In the genomic region with DNA sequence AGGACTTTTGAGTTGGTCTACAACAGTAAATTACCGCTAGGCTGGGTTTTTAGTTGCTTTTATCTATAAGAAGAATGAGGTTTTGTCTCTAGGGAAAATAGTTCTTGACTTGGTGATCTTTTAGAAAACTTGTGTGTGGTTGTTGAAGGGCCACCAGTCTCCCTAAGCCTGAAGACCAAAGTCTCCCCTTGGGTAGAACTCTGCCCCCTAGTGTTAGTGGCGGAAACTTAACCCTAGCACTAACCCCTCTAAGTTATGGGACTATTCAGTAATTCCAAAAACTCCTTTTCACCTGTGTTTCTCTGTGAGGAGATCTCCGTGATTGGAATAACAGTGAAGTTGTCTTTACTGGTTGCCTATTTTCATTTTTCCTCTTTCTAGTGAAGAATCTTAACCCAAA, we compare ENCODE assay signal across 7 mouse cellular contexts. TPM values are rescaled to one million over a fixed set of nuclear protein-coding genes. Genes with fewer than 3 reads are reported as not detected.
DNase-seq lines count a peak whose midpoint lies in the region; ATAC-seq and TF ChIP-seq lines count a peak whose summit lies in the region.

No protein-coding gene starts in this region.

- TF ChIP-seq POLR2A in kidney, adult 2 months (IDR thresholded peaks at IDR 0.05; ENCODE audit: low read depth, low read length) = no peak

- no peaks in the 10 kb centered on the region; the same call in 1 of the 2 replicates for H3K4me1 ChIP-seq in forebrain, postnatal 0 days (ENCODE audit: insufficient read depth)
- peaks cover 9% of the 10 kb centered on the region; the same call in 1 of the 2 replicates for H3K4me1 ChIP-seq in kidney, adult 2 months (ENCODE audit: control insufficient read depth, insufficient read depth, low read length)
- peaks cover 25% of the 10 kb centered on the region for H3K4me1 ChIP-seq in lung, postnatal 0 days (ENCODE audit: insufficient read depth, low read depth, low read length)

- no peak overlapping the region for H3K27ac ChIP-seq in forebrain, postnatal 0 days (ENCODE audit: low read depth, low read length)
- no peak overlapping the region for H3K27ac ChIP-seq in kidney, adult 2 months (ENCODE audit: insufficient read depth, low read depth, low read length)
- no peak overlapping the region for H3K27ac ChIP-seq in lung, postnatal 0 days (ENCODE audit: low read length)

- H3K27me3 ChIP-seq in forebrain, postnatal 0 days (ENCODE audit: insufficient read depth, low read length) = peaks cover 33% of the 10 kb centered on the region
- H3K27me3 ChIP-seq in kidney, adult 2 months (replicated peaks; ENCODE audit: control insufficient read depth, insufficient read depth, low read length) = no peaks in the 10 kb centered on the region
- no peaks in the 10 kb centered on the region for H3K27me3 ChIP-seq in lung, postnatal 0 days (replicated peaks; ENCODE audit: insufficient read depth, low read length)

- no peak overlapping the region for H3K9ac ChIP-seq in forebrain, postnatal 0 days
- H3K9ac ChIP-seq in lung, postnatal 0 days (replicated peaks; ENCODE audit: low read depth) = no peak overlapping the region

- H3K4me2 ChIP-seq in forebrain, postnatal 0 days (ENCODE audit: low read depth) = no peak overlapping the region
- peak overlapping the region; percentile 73 for H3K4me2 ChIP-seq in lung, postnatal 0 days (replicated peaks; ENCODE audit: low read depth, low read length)

- peak; percentile 53 for DNase-seq in CD4-positive helper T cell, adult 2 months (ENCODE audit: low read depth, low spot score)
- DNase-seq in NIH3T3 (ENCODE audit: low read depth) = peak; percentile 89
- DNase-seq in forebrain, postnatal 0 days = no peak
- DNase-seq in kidney, adult 2 months = peak; percentile 75
- peak; percentile 72 for DNase-seq in lung, postnatal 0 days (ENCODE audit: low spot score)
- DNase-seq in testis, postnatal 10 days (ENCODE audit: low spot score) = peak; percentile 65
- no peak for DNase-seq in yolk sac, embryonic 10.5 days (ENCODE audit: low spot score)

- TF ChIP-seq CTCF in forebrain, postnatal 0 days (IDR thresholded peaks at IDR 0.05; ENCODE audit: low read depth) = 0 out of 2 replicates have a peak, but pooled peaks have one; percentile 31
- TF ChIP-seq CTCF in kidney, adult 2 months (conservative IDR thresholded peaks at IDR 0.05; ENCODE audit: insufficient read depth, insufficient read length, low read depth, low read length) = peak; percentile 72
- peak; percentile 79 for TF ChIP-seq CTCF in lung, postnatal 0 days (IDR thresholded peaks at IDR 0.05)

- no peak for TF ChIP-seq EP300 in lung, postnatal 0 days (IDR thresholded peaks at IDR 0.05)

- 52% methylated on average over 3 of the region's 3 CpGs for WGBS in forebrain, postnatal 0 days
- WGBS in kidney, adult 2 months = 29% methylated on average over 3 of the region's 3 CpGs
- 45% methylated on average over 3 of the region's 3 CpGs for whole genome bisulfite sequencing in lung, postnatal 0 days

- ATAC-seq in forebrain, postnatal 0 days = no peak
- ATAC-seq in lung, postnatal 0 days = no peak

- H3K9me3 ChIP-seq in forebrain, postnatal 0 days (ENCODE audit: low read length) = no peaks in the 10 kb centered on the region
- no peaks in the 10 kb centered on the region for H3K9me3 ChIP-seq in lung, postnatal 0 days (ENCODE audit: low read length)

- 0 out of 2 replicates have a peak overlapping the region, but pooled peaks have one; percentile 69 for H3K4me3 ChIP-seq in forebrain, postnatal 0 days (ENCODE audit: low read depth, low read length)
- H3K4me3 ChIP-seq in kidney, adult 2 months (ENCODE audit: insufficient read depth, low read depth, low read length) = peak overlapping the region; percentile 67; the same call in 1 of the 2 replicates
- H3K4me3 ChIP-seq in lung, postnatal 0 days (ENCODE audit: low read depth, low read length) = peak overlapping the region; percentile 73

- H3K36me3 ChIP-seq in forebrain, postnatal 0 days (ENCODE audit: insufficient read depth) = no peaks in the 10 kb centered on the region
- no peaks in the 10 kb centered on the region for H3K36me3 ChIP-seq in kidney, adult 2 months (ENCODE audit: control insufficient read depth, insufficient read depth, low read length)
- no peaks in the 10 kb centered on the region for H3K36me3 ChIP-seq in lung, postnatal 0 days (ENCODE audit: insufficient read depth, low read length)

RNA-seq across cellular contexts. Expression of a gene that starts 1.9 kb away (rescaled TPM):
- total RNA-seq in forebrain, postnatal 0 days (2014; rRNA removed) = 17.2 and 24.2 TPM in 2 replicates
- 11.3 and 22.3 TPM in 2 replicates for polyA plus RNA-seq in forebrain, postnatal 0 days (2015; fragmentation: Nextera tagmentation; extraction: Ambion mirVana)
- polyA plus RNA-seq in kidney, adult 2 months (2012; rRNA removed) = 45.4 and 51.9 TPM in 2 replicates
- polyA plus RNA-seq in lung, postnatal 0 days (2015; fragmentation: Nextera tagmentation; extraction: Ambion mirVana) = 17.3 and 20.2 TPM in 2 replicates

Comparison
In these comparisons a context has a peak if more than half of its experiments do, and no peak if none do; other contexts are left out.
1. DNase-seq: peak in CD4-positive helper T cell, adult 2 months (single experiment), NIH3T3 (single experiment), kidney, adult 2 months (single experiment), lung, postnatal 0 days (single experiment) and testis, postnatal 10 days (single experiment); none in forebrain, postnatal 0 days (single experiment) and yolk sac, embryonic 10.5 days (single experiment).
2. Peak in every context shown above with its lines, with median percentiles within 50 percentile points of each other: H3K4me3 ChIP-seq and CTCF ChIP-seq.